Mouse (Mus musculus) layer of hippocampus, adult 18-20 months (tissue): Measurements from ENCODE around the gene Ric1. TPM values are rescaled to one million over a fixed set of nuclear protein-coding genes. Genes with fewer than 3 reads are reported as not detected.

ENCODE experiments used
- DNase-seq, 2 experiments: peaks; one replicate each; pipeline ENCODE4 v3.0.0; 2022; ENCODE audit warnings: low spot score in 2 of 2
- total RNA-seq, 2 experiments: library from RNA; stranded (reverse); gene quantifications; 2 replicates each; pipeline ENCODE4 v1.2.3; 2021

Gene Ric1
- total RNA-seq, 2 experiments from 2014 or later, result 41.8 to 42.0 TPM

DNA sequence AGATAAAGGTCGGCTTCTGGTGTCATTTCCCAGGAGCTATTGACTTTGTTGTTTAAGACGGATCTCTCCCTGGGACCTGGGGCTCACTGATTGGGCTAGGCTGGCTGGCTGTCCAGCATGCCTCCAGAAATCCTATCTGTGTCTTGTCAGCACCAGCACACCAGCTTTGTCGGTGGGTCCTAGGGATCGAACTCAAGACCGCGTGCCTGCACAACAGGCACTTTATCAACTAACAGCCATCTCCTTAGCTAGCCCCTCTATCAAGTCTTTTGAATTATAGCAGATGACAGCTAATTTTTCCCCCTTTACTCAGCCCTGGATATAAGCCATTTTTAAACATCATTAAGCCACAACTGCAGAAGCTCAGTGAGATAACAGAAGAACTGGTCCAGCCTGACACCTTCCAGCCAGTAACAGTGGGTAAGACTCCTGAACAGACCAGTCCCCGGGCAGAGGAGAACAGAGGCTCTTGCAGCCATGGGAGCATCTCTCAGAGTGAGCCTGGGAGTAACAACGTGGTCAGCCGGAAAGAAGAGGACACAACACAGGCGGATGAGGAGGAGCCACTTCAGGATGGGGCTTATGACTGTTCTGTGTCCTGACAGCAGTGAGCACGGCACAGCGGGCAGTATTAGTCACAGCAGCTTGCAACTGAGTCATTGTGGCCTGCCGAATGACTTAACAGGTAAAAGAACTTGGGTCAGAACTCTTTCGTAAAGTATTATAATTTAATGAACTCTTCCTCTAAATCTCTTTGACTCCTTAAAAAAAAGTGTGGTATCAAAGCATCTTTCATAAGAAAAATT lies 81.7 kb downstream of the Ric1 start:
- DNase-seq, result no peak

DNA sequence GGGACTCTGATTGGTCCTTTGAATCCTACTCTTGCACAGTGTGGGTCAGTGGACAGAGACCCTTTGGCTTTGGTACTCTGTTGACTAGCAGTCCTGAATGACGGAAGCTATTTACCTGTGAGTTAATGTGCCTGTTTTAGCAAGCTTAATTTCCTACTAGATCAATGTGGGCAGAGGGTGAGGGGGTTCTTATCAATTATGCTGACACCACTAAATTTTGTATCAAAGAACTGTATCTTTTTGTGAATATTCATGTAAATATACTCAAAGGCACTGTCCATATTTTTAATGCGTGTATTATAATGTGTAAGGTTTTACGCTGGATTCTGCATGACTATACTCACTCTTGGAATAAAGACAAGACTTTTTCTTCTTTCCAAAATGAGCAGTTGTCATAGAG lies 82.6 kb downstream of the Ric1 start:
- no peak for DNase-seq

GRCm38 (mm10) chr19:29607521-29607920 lies 85.4 kb downstream of the Ric1 start:
- no peak for DNase-seq

DNA sequence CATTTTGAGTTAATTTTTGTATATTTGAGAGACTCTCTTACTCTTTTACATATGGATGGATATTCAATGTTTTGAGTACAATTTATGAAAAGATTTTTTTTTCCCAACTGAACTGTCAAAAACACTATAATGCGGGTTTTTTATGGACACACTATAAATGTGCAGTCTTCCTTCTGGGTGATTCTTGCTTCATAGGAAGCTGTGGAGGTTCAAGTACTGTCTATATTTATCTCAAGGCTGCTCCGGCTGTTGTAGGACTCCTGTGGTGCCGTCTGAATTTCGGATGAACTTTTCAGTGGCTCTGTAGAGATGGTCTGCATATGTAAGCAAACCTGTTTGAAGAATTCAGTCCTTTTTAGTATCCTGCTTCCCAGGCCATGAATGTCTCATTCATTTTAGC lies 86.1 kb downstream of the Ric1 start:
- DNase-seq, result no peak

DNA sequence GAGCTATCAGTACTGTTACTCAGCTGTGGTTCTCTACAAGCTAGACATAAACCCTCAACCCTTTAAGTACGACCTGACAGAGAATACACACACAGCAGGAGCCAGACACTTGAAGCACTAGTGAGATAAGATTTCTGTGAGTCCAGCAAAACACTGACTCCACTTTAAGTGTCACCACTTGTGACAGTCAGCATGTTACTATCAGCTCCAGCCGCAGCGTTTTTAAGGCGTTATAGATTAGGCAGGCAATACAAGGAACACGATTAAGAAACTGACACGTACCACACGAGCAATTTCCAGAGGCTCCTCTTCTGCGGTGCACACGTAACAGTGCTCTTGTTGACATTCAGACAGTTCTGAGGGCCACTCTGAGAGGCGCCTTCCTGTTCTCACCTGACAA lies 88.8 kb downstream of the Ric1 start:
- DNase-seq, result no peak

DNA sequence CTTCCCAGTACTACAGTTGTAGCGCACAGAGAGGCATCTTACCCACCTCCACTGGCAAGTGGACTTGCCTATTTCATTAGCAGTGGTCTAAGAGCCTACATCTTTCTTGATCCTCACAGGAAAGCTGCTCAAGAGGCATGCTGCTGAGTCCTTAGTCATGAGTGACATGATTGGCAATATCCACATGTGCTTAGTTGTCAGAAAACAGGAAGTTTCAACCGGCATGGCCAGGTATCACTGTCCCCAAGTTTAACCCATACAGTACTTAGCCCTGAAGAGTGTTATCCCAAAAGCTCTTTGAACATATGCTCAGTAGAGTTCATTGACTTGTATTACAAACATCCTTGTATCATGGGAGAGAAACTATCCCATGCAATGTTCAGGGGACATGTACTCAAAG lies 90.0 kb downstream of the Ric1 start:
- no peak for DNase-seq

GRCm38 (mm10) chr19:29641055-29641454 lies 119.0 kb downstream of the Ric1 start:
- DNase-seq, result no peak

DNA sequence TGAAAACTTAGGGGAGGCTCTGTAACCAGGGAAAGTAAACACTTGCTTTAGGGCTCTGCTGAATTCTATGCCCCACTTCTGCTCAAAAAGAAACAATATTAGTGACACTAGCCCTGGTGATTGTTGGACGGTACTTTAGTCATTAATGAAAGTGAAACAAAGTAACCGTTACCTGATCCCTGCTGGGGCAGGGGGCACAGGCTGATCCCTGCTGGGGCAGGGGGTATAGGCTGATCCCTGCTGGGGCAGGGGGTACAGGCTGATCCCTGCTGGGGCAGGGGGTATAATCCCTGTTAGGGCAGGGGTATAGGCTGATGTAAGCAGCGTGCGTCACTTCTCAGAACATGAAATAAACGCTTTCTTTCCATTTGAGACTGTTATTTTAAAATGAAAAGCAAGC lies 119.4 kb downstream of the Ric1 start:
- no peak for DNase-seq

GRCm38 (mm10) chr19:29642211-29642610 lies 120.1 kb downstream of the Ric1 start:
- no peak for DNase-seq

DNA sequence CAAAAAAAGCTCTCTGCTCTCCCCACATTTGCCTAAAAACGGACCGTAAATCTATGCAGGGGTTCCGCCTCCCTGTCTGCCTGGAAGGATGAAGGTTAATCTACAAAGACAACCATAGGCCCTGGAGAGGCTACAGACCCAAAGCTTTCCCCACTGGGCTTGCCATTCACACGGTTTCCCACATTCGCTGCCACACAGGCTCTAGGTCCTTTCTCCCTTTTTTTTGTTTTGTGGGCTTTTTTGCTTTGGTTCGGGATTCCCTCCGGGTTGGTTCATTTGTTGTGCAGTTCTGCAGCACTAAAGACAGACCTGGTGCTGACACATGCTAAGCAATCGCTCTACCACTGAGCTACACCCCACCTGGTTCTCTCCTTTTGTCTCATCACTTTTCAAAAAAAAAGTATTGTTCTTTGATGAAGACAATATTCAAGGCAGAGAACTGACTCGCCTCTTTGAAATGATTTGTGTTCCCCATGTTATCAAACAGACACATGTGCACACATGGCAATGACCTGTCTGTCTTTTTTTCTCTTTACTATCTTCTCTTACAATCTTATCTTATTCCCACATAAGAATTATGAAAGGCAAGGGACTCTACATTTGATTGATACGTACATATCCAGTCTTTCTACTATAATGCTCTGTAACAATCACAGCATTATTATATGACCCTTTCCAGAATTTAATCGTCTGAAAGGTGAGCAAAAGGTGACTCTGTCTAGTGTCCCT lies 121.3 kb downstream of the Ric1 start:
- DNase-seq, result no peak

- no peak for DNase-seq
Measured at GRCm38 (mm10) chr19:29644747-29645146, 122.7 kb downstream of the Ric1 start.

DNA sequence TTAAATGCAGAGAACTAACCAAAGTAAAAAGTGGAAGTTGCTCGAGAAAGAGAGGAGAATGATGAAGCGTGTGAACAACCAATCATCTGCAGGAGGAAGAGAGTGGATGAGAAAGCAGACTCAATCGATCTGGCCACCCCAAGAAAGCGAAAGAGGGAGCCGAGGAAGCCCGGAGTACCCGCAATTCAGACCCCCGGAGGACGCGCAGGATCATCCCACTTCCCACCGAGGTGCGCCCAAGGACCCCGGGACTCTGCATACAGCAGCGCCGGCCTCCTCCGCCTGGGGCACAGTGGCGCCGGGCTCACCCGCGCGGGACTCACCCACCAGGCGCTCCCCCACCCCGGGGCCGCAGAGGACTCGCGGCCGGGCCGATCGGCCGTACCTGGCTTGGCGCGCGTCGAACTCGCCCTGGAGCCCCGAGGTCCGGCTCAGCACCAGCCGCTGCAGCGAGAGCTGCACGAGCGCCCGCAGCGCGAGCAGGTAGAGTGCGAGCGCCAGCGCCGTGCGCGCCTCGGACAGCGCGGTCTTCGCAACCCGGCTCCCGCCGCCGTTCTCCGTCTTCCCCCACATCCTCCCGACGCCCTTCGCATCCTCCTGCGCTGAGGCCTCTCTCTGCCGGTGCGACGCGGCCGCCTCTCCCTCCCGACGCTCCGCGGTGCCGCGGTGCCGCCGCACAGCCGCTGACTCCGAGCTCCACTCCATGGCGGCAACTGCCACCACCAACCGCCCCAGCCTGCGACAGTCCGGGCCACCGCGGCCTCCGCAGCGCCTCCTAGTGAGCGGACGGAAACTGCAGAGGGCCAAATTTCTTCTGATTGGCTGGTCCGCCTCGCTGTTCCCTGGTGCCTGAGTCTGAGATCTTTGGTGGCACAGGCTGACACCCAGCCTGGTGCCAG lies 125.8 kb downstream of the Ric1 start, which contains the start of gene Ermp1:
Gene Ermp1 (minus strand): TSS at position 765 of the 899 bp plus-strand sequence.
- peak; percentile 97 to 99 for DNase-seq

DNA sequence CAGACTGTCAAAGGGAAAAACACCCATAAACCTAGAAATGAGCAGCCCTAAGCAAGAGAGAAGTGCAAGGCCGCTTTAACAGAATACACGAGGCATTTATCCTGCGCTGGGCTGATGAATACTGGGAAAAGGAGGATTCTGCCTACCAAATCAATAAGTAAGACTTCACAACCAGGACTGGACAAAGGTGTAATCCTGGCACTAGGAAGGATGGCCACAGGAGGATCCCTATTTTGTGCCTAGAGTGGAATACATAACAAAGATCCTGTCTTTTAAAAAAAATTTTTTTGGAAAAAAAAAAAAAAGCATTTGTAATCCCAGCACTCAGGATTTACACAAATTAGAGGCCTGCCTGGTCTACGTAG lies 126.5 kb downstream of the Ric1 start:
- no peak for DNase-seq

DNA sequence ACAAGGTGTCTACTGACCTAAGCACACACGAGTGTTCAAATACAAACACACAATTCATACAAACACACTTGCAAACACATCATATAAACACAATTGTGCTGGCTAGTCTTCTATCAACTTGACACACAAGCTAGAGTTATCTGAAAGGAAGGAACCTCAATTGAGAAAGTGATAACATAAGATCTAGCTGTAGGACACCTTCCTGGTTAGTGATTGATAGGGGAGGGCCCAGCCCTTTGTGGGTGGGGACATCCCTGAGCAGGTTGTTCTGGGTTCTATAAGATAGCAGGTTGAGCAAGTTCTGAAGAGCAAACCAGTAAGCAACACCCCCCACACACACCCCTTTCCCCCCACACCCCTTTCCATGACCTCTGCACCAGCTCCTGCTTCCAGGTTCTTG lies 127.6 kb downstream of the Ric1 start:
- DNase-seq, result no peak

- no peak for DNase-seq
Measured at GRCm38 (mm10) chr19:29653768-29654265, 131.7 kb downstream of the Ric1 start.

- DNase-seq, result no peak
Measured at GRCm38 (mm10) chr19:29655148-29655547, 133.1 kb downstream of the Ric1 start.

GRCm38 (mm10) chr19:29656029-29656428 lies 133.9 kb downstream of the Ric1 start:
- no peak for DNase-seq
